Mouse (Mus musculus): Measurements from ENCODE around the gene Cacna1c.

DNA sequence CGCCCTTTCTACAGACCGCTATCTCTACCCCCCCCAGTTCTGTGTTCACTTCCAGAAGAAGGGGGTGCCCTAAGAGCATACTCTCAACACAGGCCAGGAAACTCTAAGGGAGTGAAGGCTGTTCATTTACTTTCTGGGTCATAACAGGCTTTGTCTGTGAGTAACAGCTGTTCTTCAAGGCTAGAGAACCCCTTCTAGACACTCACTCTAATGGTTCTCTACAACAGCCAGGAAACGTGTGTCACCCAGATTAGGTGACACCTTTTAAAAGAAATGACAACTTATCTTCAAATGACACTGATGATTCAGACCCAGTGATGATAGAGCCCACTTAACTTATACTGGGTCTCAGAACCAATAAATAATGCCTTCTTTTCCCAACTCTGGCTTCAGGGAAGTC, 461.1 kb downstream of the Cacna1c start:
- TF ChIP-seq CTCF (IDR thresholded peaks at IDR 0.05; ENCODE audit: low read depth) (no peak), EP300 (IDR thresholded peaks at IDR 0.05; ENCODE audit: low read depth) (no peak)

Data from liver, postnatal 0 days (tissue).